Mouse (Mus musculus) heart, embryonic 16.5 days (tissue): ENCODE data around the gene Pla2g2d. TPM values are rescaled to one million over a fixed set of nuclear protein-coding genes. Genes with fewer than 3 reads are reported as not detected.

ENCODE experiments used
- ATAC-seq: fragments of 200-750 bp; cut with Nextera tagmentation; replicated peaks from 2 replicates; pipeline ENCODE4 v1.8.0; 2017; ENCODE audit warnings: moderate number of reproducible peaks; ENCODE audit not compliant: insufficient read depth, low FRiP score; ENCODE audit errors: extremely low read depth
- H3K27ac ChIP-seq: fragments of 300-500 bp; sonication (generic); 2 replicates; pipeline ENCODE4 v1.5.1; 2014; ENCODE audit warnings: mild to moderate bottlenecking, low read length, control low read depth, moderate library complexity
- H3K27me3 ChIP-seq: fragments of 300-500 bp; sonication (generic); 2 replicates; pipeline ENCODE4 v1.6.1; 2014; ENCODE audit warnings: low read length, mixed read lengths; ENCODE audit not compliant: control insufficient read depth, insufficient read depth
- H3K36me3 ChIP-seq: fragments of 300-500 bp; sonication (generic); 2 replicates; pipeline ENCODE4 v1.6.1; 2014; ENCODE audit not compliant: control insufficient read depth, insufficient read depth
- H3K4me1 ChIP-seq: fragments of 300-500 bp; sonication (generic); 2 replicates; pipeline ENCODE4 v1.6.1; 2014; ENCODE audit warnings: low read length, mixed read lengths; ENCODE audit not compliant: control insufficient read depth, insufficient read depth
- H3K4me2 ChIP-seq: fragments of 300-500 bp; sonication (generic); 2 replicates; pipeline ENCODE4 v1.6.1; 2014; ENCODE audit warnings: low read depth, mild to moderate bottlenecking, control low read depth, low read length
- H3K4me3 ChIP-seq: fragments of 300-500 bp; sonication (generic); 2 replicates; pipeline ENCODE4 v1.5.1; 2014; ENCODE audit warnings: mild to moderate bottlenecking, control low read depth, low read length
- H3K9ac ChIP-seq: fragments of 300-500 bp; sonication (generic); 2 replicates; pipeline ENCODE4 v1.6.1; 2014; ENCODE audit warnings: low read length, control low read depth
- H3K9me3 ChIP-seq: fragments of 300-500 bp; sonication (generic); replicated peaks from 2 replicates; pipeline ENCODE4 v1.6.1; 2016; ENCODE audit warnings: low read length; ENCODE audit not compliant: control insufficient read depth
- WGBS: fragments of 180-500 bp; shearing (Covaris S2); extraction: QIAGEN DNeasy Blood & Tissue Kit; methylation state at CpG from one replicate; pipeline ENCODE4 v1.1.7; 2014; 5-methylcytosine and 5-hydroxymethylcytosine counted together
- polyA plus RNA-seq: library from polyadenylated mRNA; unstranded; fragments of >200 nt; fragmentation: Nextera tagmentation; extraction: Ambion mirVana; gene quantifications from 2 replicates; pipeline ENCODE4 v1.2.1, GENCODE M21; 2015

Gene Pla2g2d
- polyA plus RNA-seq, 1 experiment from 2014 or later, result not detected

DNA sequence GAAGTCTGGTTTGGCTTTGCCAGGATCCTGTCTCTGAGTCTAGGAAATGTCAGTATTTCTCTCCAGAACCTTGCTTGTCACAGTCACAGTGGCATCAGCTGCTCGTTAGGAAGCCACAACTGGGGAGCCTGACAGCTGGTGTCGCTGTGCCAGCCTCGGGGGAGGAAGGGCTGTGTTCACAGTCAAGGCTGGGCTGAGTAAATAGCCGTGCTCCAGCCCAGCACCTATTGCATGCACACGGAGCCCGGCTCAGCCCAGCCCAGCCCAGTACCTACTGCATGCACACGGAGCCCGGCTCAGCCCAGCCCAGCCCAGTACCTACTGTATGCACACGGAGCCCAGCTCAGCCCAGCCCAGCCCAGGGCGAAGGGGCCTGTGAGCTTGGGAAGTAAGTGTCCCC lies 27.7 kb upstream of the Pla2g2d start:
- ATAC-seq, result no peak
- Histone ChIP-seq H3K36me3 (no peaks in the 10 kb centered on the region), H3K27me3 (peaks cover 14% of the 10 kb centered on the region), H3K9ac (no peak overlapping the region), H3K4me2 (no peak overlapping the region), H3K27ac (no peak overlapping the region), H3K4me1 (no peaks in the 10 kb centered on the region), H3K9me3 (no peaks in the 10 kb centered on the region; the same call in 1 of the 2 replicates), H3K4me3 (no peak overlapping the region)
- 67% methylated on average over 10 of the region's 10 CpGs for WGBS

GRCm38 (mm10) chr4:138748369-138749072 lies 27.0 kb upstream of the Pla2g2d start:
- Histone ChIP-seq H3K27ac (no peak overlapping the region), H3K4me1 (no peaks in the 10 kb centered on the region), H3K9ac (no peak overlapping the region), H3K27me3 (peaks cover 14% of the 10 kb centered on the region), H3K36me3 (no peaks in the 10 kb centered on the region), H3K4me2 (no peak overlapping the region), H3K4me3 (no peak overlapping the region), H3K9me3 (no peaks in the 10 kb centered on the region; the same call in 1 of the 2 replicates)
- ATAC-seq, result no peak; the same call in 1 of the 2 replicates
- WGBS, result 46% methylated on average over 8 of the region's 8 CpGs

GRCm38 (mm10) chr4:138752603-138753002 lies 22.9 kb upstream of the Pla2g2d start:
- peaks cover 7% of the 10 kb centered on the region for H3K27me3 ChIP-seq
- no peak overlapping the region for H3K27ac ChIP-seq
- no peak overlapping the region for H3K4me2 ChIP-seq
- H3K9me3 ChIP-seq, result no peaks in the 10 kb centered on the region; the same call in 1 of the 2 replicates
- H3K4me3 ChIP-seq, result no peak overlapping the region
- H3K36me3 ChIP-seq, result no peaks in the 10 kb centered on the region
- WGBS, result 89% methylated on average over 6 of the region's 6 CpGs
- H3K9ac ChIP-seq, result no peak overlapping the region
- no peaks in the 10 kb centered on the region for H3K4me1 ChIP-seq
- ATAC-seq, result no peak

DNA sequence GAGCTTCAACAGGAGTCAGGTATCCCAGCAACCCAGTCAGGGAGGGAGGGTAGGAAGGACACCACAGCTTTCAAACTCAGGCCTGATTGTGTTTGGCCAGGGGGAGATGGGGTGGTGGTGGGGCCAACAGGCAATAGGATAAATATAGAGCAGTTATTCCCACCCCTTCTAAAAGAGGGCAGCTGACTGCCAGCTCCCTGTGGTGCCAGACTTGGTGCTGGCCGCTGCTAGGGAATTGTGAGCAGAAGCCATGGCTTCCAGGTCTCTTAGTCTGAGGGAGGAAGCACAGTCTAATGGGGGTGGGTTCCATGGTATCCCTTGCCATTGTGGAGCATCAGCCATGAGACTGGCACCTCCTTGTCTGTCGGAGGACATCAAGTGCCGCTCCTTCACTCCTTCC lies 21.9 kb upstream of the Pla2g2d start:
- H3K36me3 ChIP-seq, result no peaks in the 10 kb centered on the region
- H3K4me2 ChIP-seq, result no peak overlapping the region
- H3K9me3 ChIP-seq, result no peaks in the 10 kb centered on the region; the same call in 1 of the 2 replicates
- H3K4me1 ChIP-seq, result no peaks in the 10 kb centered on the region
- no peak overlapping the region for H3K27ac ChIP-seq
- no peak overlapping the region for H3K4me3 ChIP-seq
- no peak overlapping the region for H3K9ac ChIP-seq
- WGBS, result 87% methylated on average over 3 of the region's 3 CpGs
- no peaks in the 10 kb centered on the region for H3K27me3 ChIP-seq
- no peak for ATAC-seq

GRCm38 (mm10) chr4:138754432-138754831 lies 21.1 kb upstream of the Pla2g2d start:
- no peaks in the 10 kb centered on the region; the same call in 1 of the 2 replicates for H3K9me3 ChIP-seq
- H3K4me3 ChIP-seq, result no peak overlapping the region
- no peaks in the 10 kb centered on the region for H3K36me3 ChIP-seq
- no peak overlapping the region for H3K27ac ChIP-seq
- H3K9ac ChIP-seq, result no peak overlapping the region
- 40% methylated on average over 9 of the region's 9 CpGs for WGBS
- H3K4me2 ChIP-seq, result no peak overlapping the region
- peaks cover 3% of the 10 kb centered on the region; the same call in 1 of the 2 replicates for H3K27me3 ChIP-seq
- no peaks in the 10 kb centered on the region for H3K4me1 ChIP-seq
- no peak for ATAC-seq

DNA sequence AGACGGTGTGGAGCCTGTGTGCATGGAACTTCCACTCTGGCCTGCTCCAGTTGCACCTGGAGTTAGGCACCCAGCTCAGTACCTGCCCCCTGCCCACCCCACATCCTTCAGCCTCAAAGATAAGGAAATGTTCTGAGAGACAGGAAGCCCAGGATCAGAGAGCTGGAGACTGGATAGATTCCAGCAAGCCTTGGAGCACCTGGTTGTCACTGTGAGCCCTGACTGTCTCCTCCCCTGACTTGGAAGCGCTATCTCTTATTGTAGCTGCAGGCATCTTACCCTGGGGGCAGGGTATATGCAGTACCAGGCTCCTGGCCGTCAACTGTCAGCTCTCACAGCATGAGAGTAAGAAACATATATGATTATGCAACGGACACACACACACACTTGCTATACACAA lies 20.1 kb upstream of the Pla2g2d start:
- Histone ChIP-seq H3K4me2 (no peak overlapping the region), H3K36me3 (no peaks in the 10 kb centered on the region), H3K4me3 (no peak overlapping the region), H3K27ac (no peak overlapping the region), H3K9ac (no peak overlapping the region), H3K27me3 (peaks cover 3% of the 10 kb centered on the region), H3K4me1 (no peaks in the 10 kb centered on the region), H3K9me3 (no peaks in the 10 kb centered on the region; the same call in 1 of the 2 replicates)
- 57% methylated on average over 4 of the region's 4 CpGs for WGBS
- no peak for ATAC-seq

DNA sequence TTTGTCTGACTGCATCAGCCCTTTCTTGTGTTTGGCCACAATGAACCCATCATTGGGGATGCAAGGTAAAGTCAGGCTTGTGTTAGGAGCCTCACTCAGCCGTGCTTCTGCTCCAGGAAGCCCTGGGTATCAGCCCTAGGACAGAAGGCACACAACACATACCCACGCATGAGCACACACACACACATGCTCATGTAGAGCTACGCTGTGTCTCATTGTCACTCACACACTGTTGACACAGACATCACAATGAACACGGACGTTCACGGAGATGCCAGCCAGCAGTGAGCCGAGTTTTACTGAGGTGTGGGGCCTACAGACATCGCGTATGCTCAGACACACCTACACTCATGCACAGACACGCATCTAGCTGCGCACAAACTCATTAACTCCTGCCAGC lies 19.6 kb upstream of the Pla2g2d start:
- ATAC-seq, result no peak
- Histone ChIP-seq H3K4me3 (no peak overlapping the region), H3K9me3 (no peaks in the 10 kb centered on the region; the same call in 1 of the 2 replicates), H3K9ac (no peak overlapping the region), H3K27ac (no peak overlapping the region), H3K27me3 (peaks cover 3% of the 10 kb centered on the region), H3K4me2 (no peak overlapping the region), H3K4me1 (no peaks in the 10 kb centered on the region), H3K36me3 (no peaks in the 10 kb centered on the region)
- WGBS, result 78% methylated on average over 11 of the region's 11 CpGs

DNA sequence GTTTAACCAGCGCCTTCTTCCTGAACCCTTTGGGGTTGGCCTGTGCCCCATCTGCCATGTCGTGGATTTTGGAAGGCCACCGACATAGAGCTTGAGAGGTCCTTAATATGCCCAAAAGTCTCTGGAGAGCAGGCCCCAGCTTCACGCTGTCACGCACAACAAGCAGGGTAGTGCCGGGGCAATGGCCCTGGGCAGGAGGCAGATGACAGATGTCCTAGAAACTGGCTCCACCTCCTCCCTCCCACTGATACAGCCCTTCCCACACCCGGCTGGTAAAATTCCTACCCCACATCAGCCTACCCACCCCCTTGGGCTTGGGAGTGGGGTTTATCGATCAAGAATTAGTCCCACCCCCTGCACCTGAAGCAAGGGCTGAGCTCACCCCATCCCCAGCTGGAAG lies 18.1 kb upstream of the Pla2g2d start, which contains the start of gene Pla2g2f:
TSS of gene Pla2g2f (minus strand) at position 211 of the 400 bp plus-strand sequence.
- Histone ChIP-seq H3K36me3 (no peaks in the 10 kb centered on the region), H3K27me3 (peaks cover 3% of the 10 kb centered on the region), H3K4me3 (no peak within 1 kb of the TSS), H3K4me1 (no peaks in the 10 kb centered on the region), H3K4me2 (no peak within 1 kb of the TSS), H3K9ac (no peak within 1 kb of the TSS), H3K27ac (no peak within 1 kb of the TSS), H3K9me3 (no peaks in the 10 kb centered on the region; the same call in 1 of the 2 replicates)
- no peak for ATAC-seq
- 84% methylated on average over 8 of the region's 8 CpGs for WGBS

GRCm38 (mm10) chr4:138762266-138762665 lies 13.3 kb upstream of the Pla2g2d start:
- Histone ChIP-seq H3K27ac (no peak overlapping the region), H3K4me1 (no peaks in the 10 kb centered on the region), H3K9me3 (no peaks in the 10 kb centered on the region), H3K36me3 (no peaks in the 10 kb centered on the region), H3K27me3 (peaks cover 5% of the 10 kb centered on the region), H3K4me3 (no peak overlapping the region), H3K9ac (no peak overlapping the region), H3K4me2 (no peak overlapping the region)
- ATAC-seq, result no peak
- WGBS, result 65% methylated on average over 9 of the region's 9 CpGs
